Mouse (Mus musculus): ENCODE measurements around the gene Pcf11. TPM values are rescaled to one million over a fixed set of nuclear protein-coding genes. Genes with fewer than 3 reads are reported as not detected.
A peak's percentile ranks its signal among the peaks of the same experiment; 100 is the strongest.

The Pcf11 gene
- total RNA-seq, 2 experiments from 2014 or later, result 21.2 to 28.8 TPM

GRCm38 (mm10) chr7:92642358-92642757 lies 27.4 kb downstream of the Pcf11 start:
- no peak for DNase-seq
- intact Hi-C loops (cut with DNase I), result no loop called here

- intact Hi-C loops (cut with DNase I), result loop anchor here (5.0 to 10.0 kb wide), 2 partner anchors 104 to 327 kb away; partner anchors contain the start of gene Rab30
- DNase-seq, result no peak
These were observed 31.7 kb downstream of the Pcf11 start for GRCm38 (mm10) chr7:92638050-92638449.

GRCm38 (mm10) chr7:92637021-92637625 lies 32.6 kb downstream of the Pcf11 start, which contains the start of gene Ankrd42:
TSS of gene Ankrd42 (minus strand) at chr7:92637142.
- DNase-seq, result peak; percentile 91 to 93
- intact Hi-C loops (cut with DNase I), result loop anchor here (2.0 to 10.0 kb wide), 5 partner anchors 32 to 328 kb away; partner anchors contain the start of genes Ccdc90b, Pcf11 and Rab30

DNA sequence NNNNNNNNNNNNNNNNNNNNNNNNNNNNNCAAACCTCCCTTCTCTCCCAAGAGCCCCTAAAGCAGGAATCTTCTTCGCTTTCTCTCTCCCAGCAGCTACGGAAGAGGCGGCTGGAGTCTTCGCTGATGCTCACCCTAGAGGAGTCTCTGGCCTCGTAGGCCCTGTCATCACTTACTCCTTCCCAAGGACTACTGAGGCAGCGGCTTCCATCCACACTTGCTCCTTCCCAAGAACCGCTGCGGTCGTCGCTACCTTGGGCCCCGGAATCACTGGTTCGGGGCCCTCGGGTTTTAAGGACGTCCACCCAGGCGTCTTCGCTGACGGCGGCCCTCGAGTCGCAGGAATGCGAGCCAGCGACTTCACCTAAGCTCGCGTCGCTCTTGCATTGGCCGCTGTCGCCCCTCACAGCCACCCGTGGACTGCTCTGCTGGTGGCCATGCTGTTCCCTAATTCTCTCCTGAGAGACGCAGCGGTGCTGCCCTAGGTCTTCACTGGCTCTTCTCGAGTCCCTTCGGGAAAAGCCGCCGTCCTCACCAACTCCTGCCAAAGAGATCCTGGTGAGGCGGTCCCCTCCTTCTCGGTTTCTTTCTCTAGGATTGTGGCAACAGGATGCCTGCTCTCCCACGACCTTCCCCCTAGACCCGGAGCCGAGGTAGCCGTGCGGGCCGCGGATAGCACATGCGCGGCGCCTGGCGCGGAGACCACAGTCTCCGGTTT lies 33.3 kb downstream of the Pcf11 start:
- intact Hi-C loops (cut with DNase I), result loop anchor here (2.0 to 10.0 kb wide), 5 partner anchors 32 to 328 kb away; partner anchors contain the start of genes Ccdc90b, Pcf11 and Rab30
- DNase-seq, result no peak

DNA sequence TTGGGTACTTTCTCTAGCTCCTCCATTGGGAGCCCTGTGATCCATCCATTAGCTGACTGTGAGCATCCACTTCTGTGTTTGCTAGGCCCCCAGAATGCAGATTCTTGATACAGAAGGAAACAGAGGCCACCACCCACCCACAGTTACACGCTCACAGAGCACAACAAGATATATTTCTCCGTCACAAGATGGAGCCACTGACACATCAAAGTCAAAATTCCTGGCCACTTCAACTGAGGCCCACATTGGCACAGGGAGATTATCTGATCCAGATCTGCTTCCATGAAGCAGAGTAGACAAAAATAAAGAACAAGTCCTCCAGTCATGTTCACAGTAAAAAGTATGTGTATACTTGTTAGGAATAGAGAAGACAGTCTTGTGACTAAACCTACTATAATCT lies 39.6 kb downstream of the Pcf11 start:
- peak in 1 of 2 experiments; percentile 13 for DNase-seq
- intact Hi-C loops (cut with DNase I), result loop anchor here (2.0 to 10.0 kb wide), 2 partner anchors 237 to 335 kb away; no protein-coding TSS in a partner anchor

DNA sequence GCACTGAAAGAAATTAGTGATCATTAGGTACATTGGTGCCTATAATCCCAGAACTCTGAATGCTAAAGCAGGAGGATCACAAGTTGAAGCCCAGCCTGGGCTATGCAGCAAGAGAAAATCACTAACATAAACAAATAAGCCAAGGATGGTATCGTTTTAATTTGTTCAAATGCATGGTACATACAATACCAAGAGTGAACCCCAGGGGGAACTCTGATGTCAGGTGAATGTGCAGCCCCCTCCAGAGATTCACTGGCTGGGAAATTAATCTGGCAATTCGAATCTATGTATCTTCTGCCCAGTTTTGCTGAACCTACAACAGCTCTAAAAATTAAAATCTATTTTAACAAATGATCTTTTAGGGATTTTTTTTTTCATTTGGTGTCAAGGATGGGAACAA lies 45.2 kb downstream of the Pcf11 start:
- no peak for DNase-seq
- intact Hi-C loops (cut with DNase I), result loop anchor here (10.0 kb wide), 1 partner anchor 470 kb away; no protein-coding TSS in a partner anchor

GRCm38 (mm10) chr7:92610830-92611229 lies 58.9 kb downstream of the Pcf11 start:
- intact Hi-C loops (cut with DNase I), result no loop called here
- no peak for DNase-seq

DNA sequence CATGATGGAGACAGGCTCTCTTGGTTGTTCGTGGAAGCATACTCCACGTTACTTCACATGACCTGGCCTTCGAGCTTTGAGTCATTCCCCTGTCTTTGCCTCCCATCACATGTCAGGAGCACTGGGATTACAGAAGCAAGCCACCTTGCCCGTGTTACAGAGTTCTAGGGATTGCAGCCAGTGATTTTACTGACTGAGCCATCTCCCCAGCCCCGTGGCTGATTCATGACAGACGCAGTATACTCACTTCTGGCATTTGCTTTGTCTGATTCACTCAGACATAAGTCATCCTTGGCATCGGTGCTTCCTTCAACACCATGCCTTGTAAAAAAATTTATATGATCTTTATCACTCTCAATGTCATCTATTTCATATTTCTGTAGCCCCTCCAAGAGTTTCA lies 64.8 kb downstream of the Pcf11 start:
- no peak for DNase-seq
- intact Hi-C loops (cut with DNase I), result no loop called here

Other genes starting within 250 kb of the Pcf11 start
- 10 to 100 TPM; 38.4 to 39.2 TPM for gene Ccdc90b, start 108.8 kb downstream of the Pcf11 start, total RNA-seq (2021)
- 1 to 10 TPM in 1 of 2 experiments, under 1 TPM in 1; 0.89 to 1.2 TPM for gene Ankrd42, start 32.8 kb downstream of the Pcf11 start, total RNA-seq (2021)
- gene Rab30, start 71.7 kb upstream of the Pcf11 start, total RNA-seq (2021), result 10 to 100 TPM in 1 of 2 experiments, 1 to 10 TPM in 1; 8.8 to 24.1 TPM
- 1 to 10 TPM in 1 of 2 experiments, under 1 TPM in 1; 0.46 to 1.1 TPM for gene Ddias, start 204.3 kb upstream of the Pcf11 start, total RNA-seq (2021)
- 10 to 100 TPM; 13.6 to 19.3 TPM for gene Prcp, start 204.5 kb upstream of the Pcf11 start, total RNA-seq (2021)

Data from heart, postnatal 36 days (tissue).